Mouse (Mus musculus) embryonic fibroblast, embryonic 13.5 days (primary cell): ENCODE measurements at regions not wholly inside any gene's neighbourhood (a gene's known extent, or its start where the extent isn't known, plus 50 kb on each side); places are given as distances from the start of the nearest gene placed in this dataset.

ENCODE experiments used
- CTCF ChIP-seq: IDR thresholded peaks from 2 replicates; pipeline ENCODE4 v1.5.1; 2011; ENCODE audit warnings: mild to moderate bottlenecking, control low read depth, low read length, moderate library complexity, borderline replicate concordance; ENCODE audit not compliant: insufficient read depth
- POLR2A ChIP-seq: IDR thresholded peaks from 2 replicates; pipeline ENCODE4 v1.6.1; 2011; ENCODE audit warnings: low read depth, mild to moderate bottlenecking, control low read depth, low read length, moderate library complexity

- TF ChIP-seq CTCF, result no peak
- no peak for TF ChIP-seq POLR2A
Observed at GRCm38 (mm10) chr3:151909344-151909743, 71.9 kb upstream of the Ptgfr start.
